Mouse (Mus musculus) liver, embryonic 12.5 days (tissue): ENCODE results near the gene Atp5c1. TPM values are rescaled to one million over a fixed set of nuclear protein-coding genes. Genes with fewer than 3 reads are reported as not detected.

Experiments
- ATAC-seq: fragments of 200-750 bp; cut with Nextera tagmentation; 2 replicates; pipeline ENCODE4 v1.8.0; 2017; ENCODE audit warnings: moderate number of reproducible peaks, mild to moderate bottlenecking, moderate library complexity
- H3K27ac ChIP-seq: fragments of 300-500 bp; sonication (generic); 2 replicates; pipeline ENCODE4 v1.5.1; 2016; ENCODE audit warnings: mild to moderate bottlenecking
- H3K27me3 ChIP-seq: fragments of 300-500 bp; sonication (generic); replicated peaks from 2 replicates; pipeline ENCODE4 v1.6.1; 2016; ENCODE audit warnings: mild to moderate bottlenecking, moderate library complexity
- H3K36me3 ChIP-seq: fragments of 300-500 bp; sonication (generic); 2 replicates; pipeline ENCODE4 v1.6.1; 2016; ENCODE audit warnings: mild to moderate bottlenecking, moderate library complexity
- H3K4me1 ChIP-seq: fragments of 300-500 bp; sonication (generic); 2 replicates; pipeline ENCODE4 v1.6.1; 2016
- H3K4me2 ChIP-seq: fragments of 300-500 bp; sonication (generic); 2 replicates; pipeline ENCODE4 v1.6.1; 2016; ENCODE audit warnings: mild to moderate bottlenecking, moderate library complexity
- H3K4me3 ChIP-seq: fragments of 300-500 bp; sonication (generic); 2 replicates; pipeline ENCODE4 v1.5.1; 2016; ENCODE audit warnings: mild to moderate bottlenecking, moderate library complexity
- H3K9ac ChIP-seq: fragments of 300-500 bp; sonication (generic); 2 replicates; pipeline ENCODE4 v1.6.1; 2016; ENCODE audit warnings: mild to moderate bottlenecking, moderate library complexity
- H3K9me3 ChIP-seq: fragments of 300-500 bp; sonication (generic); replicated peaks from 2 replicates; pipeline ENCODE4 v1.6.1; 2016; ENCODE audit warnings: mild to moderate bottlenecking, moderate library complexity
- WGBS: fragments of 180-500 bp; shearing (Covaris S2); methylation state at CpG from one replicate; pipeline ENCODE4 v1.1.7; 2016; ENCODE audit not compliant: insufficient replicate concordance; 5-methylcytosine and 5-hydroxymethylcytosine counted together
- polyA plus RNA-seq: library from polyadenylated mRNA; unstranded; fragments of >200 nt; fragmentation: Nextera tagmentation; extraction: Ambion mirVana; gene quantifications from 2 replicates; pipeline ENCODE4 v1.2.1, GENCODE M21; 2016

The Atp5c1 gene
- polyA plus RNA-seq: 409 and 425 TPM in 2 replicates

- Histone ChIP-seq H3K4me1 (peaks cover 54% of the 10 kb centered on the region), H3K4me3 (peak within 1 kb of the TSS; percentile 95), H3K9me3 (no peaks in the 10 kb centered on the region), H3K9ac (peak within 1 kb of the TSS; percentile 99), H3K27me3 (no peaks in the 10 kb centered on the region), H3K27ac (peak within 1 kb of the TSS; percentile 86), H3K4me2 (peak within 1 kb of the TSS; percentile 75), H3K36me3 (peaks cover 45% of the 10 kb centered on the region)
- WGBS: under 1% methylated on average over 61 of the region's 61 CpGs
- ATAC-seq: peak; percentile 94
These were observed at the start of gene Atp5c1, which contains the start of gene Kin for GRCm38 (mm10) chr2:10080310-10081010. Gene Atp5c1, minus strand, starts transcription at chr2:10080510. Gene Kin, plus strand, starts transcription at chr2:10080593.

DNA sequence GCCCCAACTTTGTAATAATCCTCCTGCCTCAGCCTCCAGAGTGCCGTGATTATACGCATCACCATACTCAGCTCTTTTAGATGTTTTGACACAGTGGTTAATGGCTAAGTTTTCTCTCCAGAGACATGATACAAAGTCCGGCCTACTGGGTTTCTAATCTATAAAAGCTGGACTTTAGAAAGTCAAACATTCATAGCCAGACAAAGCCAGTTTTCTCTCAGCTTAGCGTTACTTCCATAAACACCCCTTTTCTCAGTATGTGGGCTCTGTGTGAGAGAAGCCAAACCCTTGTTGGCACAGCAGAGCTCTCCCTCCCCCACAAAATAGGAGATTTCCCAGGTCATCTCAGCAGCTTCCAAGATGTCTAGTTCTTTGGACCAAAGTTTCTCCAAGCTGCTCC lies 48.3 kb upstream of the Atp5c1 start:
- Histone ChIP-seq H3K4me3 (peak overlapping the region; percentile 30), H3K4me2 (peak overlapping the region; percentile 39), H3K27me3 (no peaks in the 10 kb centered on the region), H3K4me1 (peaks cover 8% of the 10 kb centered on the region; the same call in 1 of the 2 replicates), H3K9me3 (no peaks in the 10 kb centered on the region), H3K9ac (no peak overlapping the region), H3K27ac (peak overlapping the region; percentile 5; the same call in 1 of the 2 replicates), H3K36me3 (no peaks in the 10 kb centered on the region)
- ATAC-seq: no peak
- WGBS: 56% methylated on average over 4 of the region's 4 CpGs

- Histone ChIP-seq H3K27ac (no peak overlapping the region; the same call in 1 of the 2 replicates), H3K27me3 (no peaks in the 10 kb centered on the region), H3K4me3 (peak overlapping the region; percentile 30), H3K36me3 (no peaks in the 10 kb centered on the region), H3K9ac (no peak overlapping the region), H3K4me2 (peak overlapping the region; percentile 39), H3K4me1 (peaks cover 3% of the 10 kb centered on the region; the same call in 1 of the 2 replicates), H3K9me3 (no peaks in the 10 kb centered on the region)
- ATAC-seq: no peak
- 56% methylated on average over 5 of the region's 5 CpGs for WGBS
These were observed 47.2 kb upstream of the Atp5c1 start for GRCm38 (mm10) chr2:10127471-10127870.

DNA sequence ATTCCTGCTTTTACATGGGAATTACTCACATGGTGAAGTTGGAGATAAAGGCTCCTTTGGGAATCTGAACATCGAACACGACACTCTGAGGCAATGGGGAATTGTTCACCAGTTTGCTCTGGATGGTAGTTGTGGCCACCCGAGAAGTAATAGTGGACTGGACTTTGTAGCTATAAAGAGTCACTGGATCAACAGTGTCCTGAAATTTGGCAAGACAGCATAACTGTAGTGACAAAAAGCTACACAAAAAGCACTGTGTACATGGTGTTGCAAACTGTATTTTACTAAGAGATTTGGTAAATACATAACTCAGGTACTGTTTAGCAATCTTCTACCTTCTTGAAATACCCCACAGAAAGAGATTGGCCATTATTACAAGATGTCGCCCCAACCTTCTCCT lies 45.8 kb upstream of the Atp5c1 start:
- Histone ChIP-seq H3K4me1 (no peaks in the 10 kb centered on the region), H3K36me3 (no peaks in the 10 kb centered on the region), H3K4me3 (no peak overlapping the region), H3K4me2 (peak overlapping the region; percentile 39), H3K27me3 (no peaks in the 10 kb centered on the region), H3K27ac (no peak overlapping the region), H3K9me3 (no peaks in the 10 kb centered on the region), H3K9ac (no peak overlapping the region)
- WGBS: 64% methylated on average over 4 of the region's 4 CpGs
- no peak for ATAC-seq

DNA sequence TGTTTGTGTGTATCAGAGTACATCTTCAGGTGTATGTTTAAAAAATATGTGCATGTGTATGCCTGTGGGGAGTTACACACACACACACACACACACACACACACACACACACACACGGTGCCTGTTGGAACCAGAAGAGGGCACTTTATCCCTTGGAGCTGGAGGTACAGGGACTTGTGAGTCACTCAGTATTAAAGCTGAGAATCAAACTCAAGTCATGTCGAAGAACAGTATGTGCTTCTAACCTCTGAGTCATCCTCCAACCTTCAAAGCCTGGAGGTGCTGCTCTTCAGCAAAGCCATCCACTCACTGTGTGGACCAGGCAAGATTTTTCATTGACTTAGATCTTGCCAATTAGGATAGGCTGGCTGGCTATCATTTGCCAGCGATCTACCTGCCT lies 41.5 kb upstream of the Atp5c1 start:
- H3K4me2 ChIP-seq: no peak overlapping the region
- H3K27ac ChIP-seq: no peak overlapping the region
- no peaks in the 10 kb centered on the region for H3K4me1 ChIP-seq
- 0 out of 2 replicates have a peak, but pooled peaks cover 5% of the 10 kb centered on the region for H3K36me3 ChIP-seq
- WGBS: 46% methylated on average over 3 of the region's 3 CpGs
- ATAC-seq: no peak
- no peaks in the 10 kb centered on the region for H3K9me3 ChIP-seq
- H3K27me3 ChIP-seq: no peaks in the 10 kb centered on the region
- H3K4me3 ChIP-seq: no peak overlapping the region
- no peak overlapping the region for H3K9ac ChIP-seq

- Histone ChIP-seq H3K27me3 (no peaks in the 10 kb centered on the region), H3K4me1 (no peaks in the 10 kb centered on the region), H3K9ac (no peak overlapping the region), H3K36me3 (peaks cover 11% of the 10 kb centered on the region; the same call in 1 of the 2 replicates), H3K4me2 (no peak overlapping the region), H3K27ac (no peak overlapping the region), H3K4me3 (no peak overlapping the region), H3K9me3 (no peaks in the 10 kb centered on the region)
- ATAC-seq: no peak
- WGBS: 72% methylated on average over 8 of the region's 8 CpGs
These were observed 39.0 kb upstream of the Atp5c1 start for GRCm38 (mm10) chr2:10119276-10119675.

DNA sequence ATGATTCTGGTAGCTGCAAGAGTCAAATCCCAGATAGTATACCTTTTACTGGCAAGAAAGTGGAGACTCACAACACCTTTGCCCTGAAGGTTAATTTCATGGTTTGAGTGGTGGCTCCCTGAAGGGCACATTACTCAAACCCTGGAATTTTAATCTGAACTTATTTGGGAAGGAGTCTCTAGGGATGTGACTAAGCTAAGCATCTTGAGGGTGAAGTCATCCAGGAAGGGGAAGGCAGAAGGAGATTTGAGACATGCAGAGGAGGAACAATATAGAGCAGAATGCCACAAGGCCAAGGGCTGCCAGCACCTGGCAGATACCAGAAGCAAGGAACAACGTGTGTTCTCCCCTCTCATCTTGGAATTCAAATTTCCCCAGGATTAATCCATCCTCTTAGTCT lies 38.4 kb upstream of the Atp5c1 start:
- no peak overlapping the region for H3K4me2 ChIP-seq

DNA sequence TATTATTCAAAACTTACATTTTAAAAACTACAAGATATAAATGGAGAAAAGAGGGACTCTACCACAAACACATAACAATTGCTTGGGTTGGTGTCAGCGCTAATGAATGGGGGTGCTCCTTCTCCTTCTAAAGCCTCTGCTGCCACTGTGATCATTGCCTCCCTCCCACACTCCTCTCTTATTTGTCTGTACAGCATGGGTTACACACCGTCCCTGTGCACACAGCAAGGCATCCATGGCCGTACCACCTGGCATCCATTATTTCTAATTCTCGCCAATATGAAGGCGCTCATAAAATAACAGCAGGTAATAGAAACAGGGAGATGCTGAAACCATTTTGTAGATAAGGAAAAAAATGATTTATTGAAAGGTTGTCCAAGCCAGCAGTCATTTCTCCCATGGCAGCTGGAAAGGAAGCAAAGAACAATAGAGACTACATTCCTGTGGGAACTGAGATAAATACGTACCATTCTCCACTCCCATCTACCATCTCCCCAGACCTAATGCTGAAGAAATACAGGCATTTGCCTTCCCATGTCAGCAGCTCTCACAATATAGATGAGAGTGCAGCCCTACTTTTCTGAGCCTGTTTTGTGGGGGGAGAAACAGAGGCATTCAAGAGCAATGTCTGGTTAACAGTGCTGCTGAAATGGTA lies 28.4 kb upstream of the Atp5c1 start:
- Histone ChIP-seq H3K27me3 (no peaks in the 10 kb centered on the region), H3K4me3 (no peak overlapping the region), H3K9ac (no peak overlapping the region), H3K4me1 (no peaks in the 10 kb centered on the region), H3K27ac (no peak overlapping the region), H3K36me3 (0 out of 2 replicates have a peak, but pooled peaks cover 4% of the 10 kb centered on the region), H3K9me3 (no peaks in the 10 kb centered on the region), H3K4me2 (no peak overlapping the region)
- WGBS: 59% methylated on average over 6 of the region's 6 CpGs
- ATAC-seq: no peak

More for the DNA sequence above, 38.4 kb upstream of the Atp5c1 start:
- peaks cover 11% of the 10 kb centered on the region; the same call in 1 of the 2 replicates for H3K36me3 ChIP-seq
- H3K27ac ChIP-seq: no peak overlapping the region
- no peak overlapping the region for H3K9ac ChIP-seq
- WGBS: 38% methylated on average over 1 of the region's 1 CpGs
- no peaks in the 10 kb centered on the region for H3K9me3 ChIP-seq
- H3K4me3 ChIP-seq: no peak overlapping the region
- no peaks in the 10 kb centered on the region for H3K4me1 ChIP-seq
- no peak for ATAC-seq
- H3K27me3 ChIP-seq: no peaks in the 10 kb centered on the region

- no peak overlapping the region for H3K4me2 ChIP-seq
- no peaks in the 10 kb centered on the region for H3K9me3 ChIP-seq
- 26% methylated on average over 6 of the region's 6 CpGs for WGBS
- H3K27ac ChIP-seq: no peak overlapping the region
- H3K27me3 ChIP-seq: no peaks in the 10 kb centered on the region
- H3K4me3 ChIP-seq: no peak overlapping the region
- no peak overlapping the region for H3K9ac ChIP-seq
- H3K4me1 ChIP-seq: peaks cover 8% of the 10 kb centered on the region
- peaks cover 4% of the 10 kb centered on the region; the same call in 1 of the 2 replicates for H3K36me3 ChIP-seq
- no peak for ATAC-seq
These were observed 20.9 kb upstream of the Atp5c1 start for GRCm38 (mm10) chr2:10101180-10101579.

DNA sequence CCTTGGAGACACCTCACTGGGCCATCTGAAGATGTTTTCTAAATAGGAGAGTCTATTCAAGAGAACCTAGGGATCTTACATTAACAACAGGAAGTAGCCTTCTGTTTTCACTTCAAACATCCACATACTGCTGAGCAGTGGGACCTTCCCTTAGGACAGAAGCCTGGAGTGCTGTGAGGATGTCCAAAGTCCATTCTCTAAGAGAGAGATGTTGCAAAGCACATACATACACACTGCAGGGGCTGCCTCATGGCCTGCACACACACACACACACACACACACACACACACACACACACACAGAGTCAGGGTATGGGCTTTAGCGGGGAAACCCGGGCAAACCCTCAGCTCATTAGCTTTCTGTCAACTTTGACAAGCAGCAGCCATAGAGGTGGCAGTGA lies 20.2 kb upstream of the Atp5c1 start:
- H3K9me3 ChIP-seq: no peaks in the 10 kb centered on the region
- peaks cover 8% of the 10 kb centered on the region for H3K4me1 ChIP-seq
- no peak overlapping the region for H3K4me3 ChIP-seq
- ATAC-seq: peak; percentile 36; the same call in 1 of the 2 replicates
- no peak overlapping the region for H3K9ac ChIP-seq
- peaks cover 4% of the 10 kb centered on the region; the same call in 1 of the 2 replicates for H3K36me3 ChIP-seq
- no peak overlapping the region for H3K27ac ChIP-seq
- no peak overlapping the region for H3K4me2 ChIP-seq
- no peaks in the 10 kb centered on the region for H3K27me3 ChIP-seq
- 69% methylated on average over 2 of the region's 2 CpGs for WGBS

DNA sequence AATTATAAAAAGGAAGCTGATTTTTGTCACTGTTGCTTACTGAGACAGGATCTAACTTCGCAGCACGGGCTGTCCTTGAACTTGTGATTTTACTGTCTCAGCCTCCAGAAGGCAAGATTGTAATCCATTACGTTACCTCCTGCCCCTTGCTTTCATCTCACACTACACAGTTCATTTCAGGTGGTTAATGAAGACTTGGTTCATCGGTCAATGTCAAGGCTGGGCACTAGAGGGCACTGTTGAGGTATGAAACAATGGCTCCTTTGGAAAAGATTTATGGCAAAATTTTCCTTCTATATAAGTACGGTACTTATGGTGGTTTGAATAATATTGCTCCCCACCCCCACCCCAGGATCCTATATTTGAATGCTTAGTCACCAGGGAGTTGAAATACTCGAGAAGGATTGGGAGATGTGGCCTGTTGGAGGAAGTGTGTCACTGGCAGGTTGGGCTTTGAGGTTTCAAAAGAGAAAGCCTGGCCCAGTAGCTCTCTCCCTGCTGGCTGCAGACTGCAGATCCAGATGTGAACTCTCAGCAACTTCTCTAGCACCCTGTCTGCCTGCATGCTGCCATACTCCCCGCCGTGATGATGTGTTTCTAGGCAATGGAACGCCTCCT lies 18.4 kb upstream of the Atp5c1 start:
- H3K4me2 ChIP-seq: no peak overlapping the region
- ATAC-seq: no peak

More for the DNA sequence above, 18.4 kb upstream of the Atp5c1 start:
- WGBS: 31% methylated on average over 9 of the region's 9 CpGs
- peaks cover 11% of the 10 kb centered on the region for H3K36me3 ChIP-seq
- H3K27me3 ChIP-seq: no peaks in the 10 kb centered on the region
- no peaks in the 10 kb centered on the region for H3K9me3 ChIP-seq
- H3K9ac ChIP-seq: no peak overlapping the region
- H3K4me1 ChIP-seq: peaks cover 8% of the 10 kb centered on the region
- no peak overlapping the region for H3K4me3 ChIP-seq
- no peak overlapping the region for H3K27ac ChIP-seq
